Mouse (Mus musculus) E14TG2a.4 (cell line): ENCODE measurements around the gene Prss22.

Experiments used
- CTCF ChIP-seq: conservative IDR thresholded peaks from 2 replicates; pipeline ENCODE4 v1.5.1; 2014; ENCODE audit warnings: low read length
- POU5F1 ChIP-seq: IDR thresholded peaks from 2 replicates; pipeline ENCODE4 v1.6.1; 2014; ENCODE audit warnings: low read length, borderline replicate concordance

DNA sequence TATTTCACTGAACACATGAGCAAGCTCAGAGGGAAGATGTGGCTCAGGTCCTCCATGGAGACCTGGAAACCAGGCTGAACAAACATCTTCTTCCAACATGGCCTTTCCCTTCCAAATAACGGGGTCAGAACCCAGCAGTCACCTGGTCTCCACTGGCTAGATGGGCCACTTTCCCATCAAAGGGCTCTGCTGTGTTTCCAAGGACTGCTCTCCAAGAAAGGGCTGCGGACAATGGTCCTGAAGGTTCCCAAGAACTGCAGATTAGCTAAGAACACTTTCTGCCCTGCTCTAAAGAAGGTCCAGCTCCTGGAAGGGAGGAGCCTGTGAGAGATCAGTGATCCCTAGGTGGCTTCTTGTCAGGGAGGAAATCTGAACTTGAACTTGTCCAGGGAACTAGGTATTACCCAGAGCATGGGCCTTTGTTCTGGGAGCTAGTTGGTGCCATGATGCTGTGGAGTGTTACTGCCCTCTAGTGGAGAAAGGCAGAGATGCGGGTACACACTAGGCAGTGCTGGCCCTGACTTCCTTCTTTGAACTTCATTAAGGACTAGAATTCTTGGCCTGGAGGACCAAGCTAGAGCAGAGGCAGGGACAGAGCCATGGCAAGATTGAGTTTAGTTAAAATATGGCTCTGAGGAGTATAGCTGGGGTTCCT, 37.7 kb downstream of the Prss22 start:
- peak; percentile 94 for TF ChIP-seq CTCF
- TF ChIP-seq POU5F1, result no peak
